Mouse (Mus musculus): ENCODE data around the gene Tet1. TPM values are rescaled to one million over a fixed set of nuclear protein-coding genes. Genes with fewer than 3 reads are reported as not detected.

Tet1 gene
- polyA plus RNA-seq (2014; fragmentation: Illumina TruSeq; extraction: RNeasy Lipid Tissue Mini Kit (QIAGEN cat#74804); ENCODE audit: low read depth, low replicate concordance), result 1.8 TPM

DNA sequence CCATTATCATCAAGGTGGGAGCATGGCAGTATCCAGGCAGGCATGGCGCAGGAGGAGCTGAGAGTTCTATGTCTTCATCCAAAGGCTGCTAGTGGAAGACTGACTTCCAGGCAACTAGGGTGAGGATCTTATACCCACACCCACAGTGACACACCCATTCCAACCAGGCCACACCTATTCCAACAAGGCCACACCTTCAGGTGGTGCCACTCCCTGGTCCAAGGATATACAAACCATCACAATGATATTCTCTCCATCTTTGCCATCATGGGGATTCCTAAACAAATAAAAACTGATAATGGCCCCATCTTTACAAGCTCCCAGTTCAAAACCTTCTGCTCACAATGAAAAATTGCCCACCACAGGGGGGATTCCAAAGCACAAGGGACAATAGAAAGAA lies at the start of gene Tet1:
Gene Tet1 (minus strand): TSS at position 101 of the 400 bp plus-strand sequence.

DNA sequence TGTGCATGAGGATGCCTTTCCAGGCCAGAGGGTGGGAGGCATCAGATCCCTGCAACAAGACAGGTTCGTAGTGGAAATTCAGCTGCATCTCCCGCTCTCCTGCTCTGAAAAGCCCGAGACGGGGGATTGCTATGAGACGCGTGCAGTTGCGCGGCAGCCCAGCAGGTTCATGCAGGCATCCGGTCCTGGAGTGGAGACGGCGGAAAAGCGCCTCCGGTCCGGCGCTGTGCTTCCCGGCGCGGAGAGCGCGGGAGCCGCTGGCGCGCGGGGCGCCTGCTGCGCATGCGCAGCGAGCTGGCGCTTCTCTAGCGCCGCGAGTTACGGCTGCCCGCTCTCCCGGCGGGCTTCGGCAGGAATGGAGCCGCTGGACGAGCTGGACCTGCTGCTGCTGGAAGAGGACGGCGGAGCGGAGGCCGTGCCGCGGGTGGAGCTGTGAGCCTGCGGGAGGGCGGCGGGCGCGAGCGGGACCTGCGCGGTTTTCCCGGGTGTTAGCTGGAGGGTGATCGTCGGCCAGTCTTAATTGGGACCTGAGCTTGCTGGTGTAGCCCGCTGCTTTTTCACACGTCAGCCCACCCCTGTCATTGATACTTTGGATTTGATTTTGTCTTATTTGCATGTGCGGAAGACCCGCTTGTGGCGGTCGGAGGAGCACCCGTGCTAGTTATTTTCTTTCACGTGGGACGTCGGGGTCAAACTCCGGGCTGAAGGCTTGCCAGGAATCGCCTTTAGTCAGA lies 38.1 kb upstream of the Tet1 start, which contains the start of gene Dna2:
Gene Dna2 (plus strand): TSS at position 289 of the 734 bp plus-strand sequence.

DNA sequence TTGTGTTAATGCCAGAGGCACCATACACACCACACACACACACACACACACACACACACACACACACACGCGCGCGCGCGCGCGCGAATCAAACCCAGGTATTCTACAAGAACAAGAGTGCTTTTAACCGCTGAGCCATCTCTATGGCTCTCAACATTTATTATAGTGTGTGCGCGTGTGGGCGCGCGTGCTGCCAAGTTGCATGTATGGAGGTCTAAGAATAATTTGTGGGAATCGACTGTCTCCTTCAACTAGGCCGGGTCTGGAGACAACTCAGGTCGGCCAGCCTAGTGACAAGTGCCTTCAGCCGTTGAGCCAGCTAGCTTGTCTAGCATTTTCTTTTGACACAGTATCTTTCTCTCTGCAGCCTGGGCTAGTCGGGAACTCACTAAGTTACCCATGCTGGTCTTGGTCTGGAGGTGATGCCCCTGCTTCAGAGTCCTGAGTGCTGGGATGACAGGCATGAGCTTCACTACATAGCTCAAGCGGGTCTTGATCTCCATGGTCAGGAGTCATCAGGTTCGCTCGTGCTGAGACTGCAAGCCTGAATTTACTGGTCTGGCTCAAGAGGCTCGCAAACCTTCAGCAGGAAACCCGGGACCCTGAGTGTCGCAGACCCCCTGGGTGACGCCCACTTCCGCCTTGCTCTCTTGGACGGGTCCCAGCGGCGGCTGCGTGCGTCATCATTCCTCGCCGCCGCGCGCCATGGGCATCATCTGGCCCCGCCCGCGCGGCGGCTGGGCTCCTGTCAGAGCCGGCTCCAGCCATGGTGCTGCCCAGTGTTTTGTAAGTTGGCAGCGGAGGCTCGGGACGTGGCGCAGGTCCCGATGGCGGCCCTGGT lies 11.3 kb upstream of the Tet1 start, which contains the start of gene Slc25a16:
Gene Slc25a16 (plus strand): TSS at position 709 of the 841 bp plus-strand sequence.

DNA sequence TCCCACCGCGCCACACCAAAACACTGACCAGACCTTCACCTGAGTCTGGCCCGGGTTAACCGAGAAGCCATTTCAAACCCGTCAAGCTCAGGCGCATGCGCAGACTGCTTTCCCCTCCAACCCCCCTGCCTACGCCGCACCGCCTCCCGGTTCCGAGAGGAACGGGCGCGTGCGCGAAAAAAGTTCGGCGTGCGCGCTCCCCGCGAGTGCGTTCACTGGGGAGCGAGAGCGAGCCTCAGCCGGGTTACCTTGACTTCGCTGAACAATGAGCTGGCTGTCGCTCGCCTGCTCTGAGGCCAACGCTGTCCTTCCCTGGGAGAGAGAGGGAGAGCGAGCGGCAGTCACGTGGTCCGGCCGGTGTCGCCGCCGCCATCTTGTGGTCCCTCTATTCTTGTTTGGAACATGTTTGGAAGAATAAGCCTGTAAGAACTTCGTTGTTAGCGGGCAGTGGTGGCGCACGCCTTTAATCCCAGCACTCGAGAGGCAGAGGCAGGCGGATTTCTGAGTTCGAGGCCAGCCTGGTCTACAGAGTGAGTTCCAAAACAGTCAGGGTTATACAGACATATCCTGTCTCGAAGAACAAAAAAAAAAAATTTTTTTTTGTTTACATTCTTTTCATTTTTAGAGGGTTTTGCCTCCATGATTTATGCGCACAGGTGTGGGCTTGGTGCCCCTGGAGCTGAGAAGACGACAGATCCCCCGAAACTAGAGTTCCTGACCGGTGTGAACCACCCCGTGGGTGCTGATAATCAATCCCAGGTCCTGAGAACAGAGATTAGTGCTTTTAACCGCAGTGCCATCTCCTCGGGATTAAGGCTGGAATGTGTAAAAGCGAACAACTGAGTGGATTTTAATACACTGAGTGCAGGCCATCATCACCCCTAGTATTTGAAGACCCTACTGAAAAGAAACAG lies 116.4 kb downstream of the Tet1 start, which contains the start of gene Ccar1:
Gene Ccar1 (minus strand): TSS at position 110 of the 914 bp plus-strand sequence.

Other genes with a start within 250 kb of the Tet1 start
- gene Stox1, start 182.9 kb downstream of the Tet1 start, polyA plus RNA-seq (2014; fragmentation: Illumina TruSeq; extraction: RNeasy Lipid Tissue Mini Kit (QIAGEN cat#74804); ENCODE audit: low read depth, low replicate concordance), result 0.92 TPM
- gene Ccar1, start 116.7 kb downstream of the Tet1 start, polyA plus RNA-seq (2014; fragmentation: Illumina TruSeq; extraction: RNeasy Lipid Tissue Mini Kit (QIAGEN cat#74804); ENCODE audit: low read depth, low replicate concordance), result 41.1 TPM
- gene Slc25a16, start 11.6 kb upstream of the Tet1 start, polyA plus RNA-seq (2014; fragmentation: Illumina TruSeq; extraction: RNeasy Lipid Tissue Mini Kit (QIAGEN cat#74804); ENCODE audit: low read depth, low replicate concordance), result 24.9 TPM
- 1.2 TPM for gene Dna2, start 38.0 kb upstream of the Tet1 start, polyA plus RNA-seq (2014; fragmentation: Illumina TruSeq; extraction: RNeasy Lipid Tissue Mini Kit (QIAGEN cat#74804); ENCODE audit: low read depth, low replicate concordance)
- 7.9 TPM for gene Rufy2, start 71.2 kb upstream of the Tet1 start, polyA plus RNA-seq (2014; fragmentation: Illumina TruSeq; extraction: RNeasy Lipid Tissue Mini Kit (QIAGEN cat#74804); ENCODE audit: low read depth, low replicate concordance)
- gene Hnrnph3, start 115.2 kb upstream of the Tet1 start, polyA plus RNA-seq (2014; fragmentation: Illumina TruSeq; extraction: RNeasy Lipid Tissue Mini Kit (QIAGEN cat#74804); ENCODE audit: low read depth, low replicate concordance), result 63.8 TPM
- 2.7 TPM for gene Pbld2, start 115.3 kb upstream of the Tet1 start, polyA plus RNA-seq (2014; fragmentation: Illumina TruSeq; extraction: RNeasy Lipid Tissue Mini Kit (QIAGEN cat#74804); ENCODE audit: low read depth, low replicate concordance)
- 2.7 TPM for gene Pbld1, start 151.2 kb upstream of the Tet1 start, polyA plus RNA-seq (2014; fragmentation: Illumina TruSeq; extraction: RNeasy Lipid Tissue Mini Kit (QIAGEN cat#74804); ENCODE audit: low read depth, low replicate concordance)
- not detected for gene Atoh7, start 190.7 kb upstream of the Tet1 start, polyA plus RNA-seq (2014; fragmentation: Illumina TruSeq; extraction: RNeasy Lipid Tissue Mini Kit (QIAGEN cat#74804); ENCODE audit: low read depth, low replicate concordance)